Mouse (Mus musculus) gastrocnemius, postnatal 4 days (tissue): ENCODE results near the gene Tgfa. TPM values are rescaled to one million over a fixed set of nuclear protein-coding genes. Genes with fewer than 3 reads are reported as not detected.

ENCODE experiments used
- DNase-seq, 2 experiments: peaks; one replicate each; pipeline ENCODE4 v3.0.0; 2021 to 2022; ENCODE audit warnings: low spot score in 2 of 2, mixed read lengths in 2 of 2
- total RNA-seq, 2 experiments: library from RNA; stranded (reverse); gene quantifications; 2 replicates each; pipeline ENCODE4 v1.2.3; 2021

The Tgfa gene
- total RNA-seq, 2 experiments from 2014 or later, result 0.29 TPM

- DNase-seq, result no peak
Observed at GRCm38 (mm10) chr6:86222381-86222780, 27.4 kb downstream of the Tgfa start.

DNA sequence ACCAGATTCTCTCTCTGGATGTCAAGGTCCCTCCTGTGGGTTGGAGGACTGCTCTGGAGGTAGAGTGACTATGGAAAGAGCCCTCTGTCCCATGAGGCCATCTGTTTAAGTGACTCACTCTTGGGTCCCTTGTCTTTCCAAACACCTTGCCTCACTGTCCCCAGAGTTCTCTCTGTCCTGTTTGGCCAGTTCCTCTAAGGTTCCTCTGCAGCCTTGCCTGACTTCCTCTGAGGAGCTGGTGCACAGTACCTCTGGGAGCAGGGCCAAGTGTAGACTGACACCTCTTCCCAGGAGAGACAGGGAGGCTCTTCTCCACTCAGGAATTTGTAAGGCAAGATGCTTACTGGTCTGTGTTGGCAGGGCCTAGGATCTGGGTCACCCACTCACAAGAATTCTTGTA lies 30.6 kb downstream of the Tgfa start:
- no peak for DNase-seq

- no peak for DNase-seq
Observed at GRCm38 (mm10) chr6:86232367-86232766, 37.3 kb downstream of the Tgfa start.

- no peak for DNase-seq
Observed at GRCm38 (mm10) chr6:86233512-86234430, 38.7 kb downstream of the Tgfa start.

- no peak for DNase-seq
Observed at GRCm38 (mm10) chr6:86244866-86245265, 49.8 kb downstream of the Tgfa start.

- DNase-seq, result no peak
Observed at GRCm38 (mm10) chr6:86245965-86246364, 50.9 kb downstream of the Tgfa start.

- no peak for DNase-seq
Observed at GRCm38 (mm10) chr6:86248562-86248961, 53.5 kb downstream of the Tgfa start.

GRCm38 (mm10) chr6:86249042-86249441 lies 54.0 kb downstream of the Tgfa start:
- no peak for DNase-seq

DNA sequence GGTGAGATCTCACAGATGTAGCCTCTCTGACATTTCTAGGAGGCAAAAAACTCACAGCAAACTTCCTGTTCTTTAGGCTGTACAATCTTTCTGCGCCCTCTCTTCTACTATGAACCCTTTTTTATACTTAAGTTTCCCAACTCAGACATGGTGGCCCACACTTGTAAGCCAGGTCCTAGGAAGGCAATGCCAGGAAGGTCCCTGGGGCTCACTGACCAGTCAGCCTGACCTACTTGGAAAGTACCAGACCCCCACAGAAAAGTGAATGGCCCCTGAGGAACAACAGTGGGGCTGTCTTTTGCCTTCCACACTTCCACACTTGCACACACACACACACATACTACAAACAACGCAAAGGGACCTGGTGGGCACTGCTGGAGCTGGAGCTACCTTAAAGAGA lies 55.2 kb downstream of the Tgfa start:
- no peak for DNase-seq

GRCm38 (mm10) chr6:86250830-86251229 lies 55.8 kb downstream of the Tgfa start:
- DNase-seq, result no peak

DNA sequence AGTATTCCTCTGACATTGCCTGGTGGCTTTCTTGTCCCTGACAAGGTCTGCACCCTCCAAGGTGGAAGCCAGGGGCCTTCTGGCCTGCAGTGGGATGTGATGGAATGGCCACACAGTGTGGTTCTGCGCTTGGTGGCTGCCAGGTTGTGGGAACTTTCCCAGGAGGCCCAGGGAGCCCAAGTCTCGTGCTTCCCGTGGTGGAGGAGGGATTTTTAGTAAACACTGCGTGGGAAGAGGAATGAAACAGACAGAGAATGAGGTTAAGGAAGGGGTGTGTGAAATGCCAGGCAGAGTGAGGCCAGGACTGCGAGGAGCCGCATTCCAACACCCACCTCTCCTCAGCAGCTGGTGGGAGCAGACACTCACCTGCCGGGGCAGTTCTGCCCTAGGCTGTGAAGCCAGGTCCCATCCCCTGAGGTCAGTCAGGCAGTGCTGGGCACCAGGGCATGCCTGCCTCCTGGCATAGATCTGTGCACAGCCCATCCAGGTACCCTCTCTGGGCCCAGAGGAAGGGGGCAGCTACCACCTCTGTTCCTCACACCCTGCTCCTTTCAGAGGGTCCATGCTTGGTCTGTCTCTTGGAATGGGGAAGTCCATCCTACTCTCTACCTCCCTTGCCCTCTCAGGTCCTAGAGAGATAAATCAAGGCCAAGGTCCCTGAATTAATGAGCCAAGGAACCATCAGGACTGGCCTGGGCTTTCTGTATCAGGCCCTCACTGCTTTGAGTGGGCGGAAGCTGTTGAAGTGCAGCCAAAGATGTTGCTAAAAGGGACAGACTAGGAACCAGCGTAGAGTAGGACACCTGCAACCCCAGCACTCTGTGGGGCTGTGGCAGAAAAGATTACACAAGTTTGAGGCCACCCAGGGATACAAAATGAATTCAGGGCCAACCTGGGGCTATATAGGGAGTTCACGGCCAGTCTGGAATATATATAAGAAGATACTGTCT lies 57.4 kb downstream of the Tgfa start:
- DNase-seq, result no peak

- DNase-seq, result no peak
Observed at GRCm38 (mm10) chr6:86255899-86256298, 60.9 kb downstream of the Tgfa start.

GRCm38 (mm10) chr6:86259242-86259641 lies 64.2 kb downstream of the Tgfa start:
- DNase-seq, result no peak

- DNase-seq, result no peak
Observed at GRCm38 (mm10) chr6:86260322-86261050, 65.5 kb downstream of the Tgfa start.

- DNase-seq, result no peak
Observed at GRCm38 (mm10) chr6:86266786-86267185, 71.8 kb downstream of the Tgfa start.

DNA sequence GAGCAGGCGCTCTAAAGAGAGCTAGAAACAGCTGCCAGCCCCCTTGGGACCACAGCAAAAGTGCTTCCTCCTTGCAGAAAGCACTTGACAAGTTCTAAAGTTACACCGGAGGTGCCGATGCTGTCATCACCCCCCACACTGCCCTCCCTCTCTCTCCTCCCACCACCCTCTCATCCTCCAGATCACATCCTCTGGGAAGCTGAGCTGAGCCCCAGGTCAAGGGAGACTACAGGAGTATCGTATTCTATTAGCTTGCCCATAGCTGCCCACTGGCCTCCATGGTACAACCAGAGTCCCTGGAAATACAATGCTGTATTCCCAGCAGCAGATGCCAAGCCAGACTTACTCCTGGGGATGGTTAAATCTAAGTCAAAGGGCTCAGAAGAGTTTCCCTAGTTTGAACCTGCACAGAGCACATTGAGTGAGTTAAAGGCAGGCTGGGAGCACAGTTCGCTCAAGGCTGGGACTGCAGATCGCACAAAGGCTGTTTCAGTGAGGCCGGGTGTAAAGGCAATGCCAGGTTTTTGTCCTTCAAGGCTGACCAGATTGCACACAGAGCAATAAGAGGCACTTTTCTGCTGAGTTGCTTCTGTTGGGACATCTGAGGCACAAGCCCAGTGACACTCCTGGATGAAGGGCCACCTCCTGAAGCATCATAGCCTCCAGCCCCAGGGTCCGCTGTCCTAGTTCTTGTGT lies 75.5 kb downstream of the Tgfa start:
- DNase-seq, result no peak

DNA sequence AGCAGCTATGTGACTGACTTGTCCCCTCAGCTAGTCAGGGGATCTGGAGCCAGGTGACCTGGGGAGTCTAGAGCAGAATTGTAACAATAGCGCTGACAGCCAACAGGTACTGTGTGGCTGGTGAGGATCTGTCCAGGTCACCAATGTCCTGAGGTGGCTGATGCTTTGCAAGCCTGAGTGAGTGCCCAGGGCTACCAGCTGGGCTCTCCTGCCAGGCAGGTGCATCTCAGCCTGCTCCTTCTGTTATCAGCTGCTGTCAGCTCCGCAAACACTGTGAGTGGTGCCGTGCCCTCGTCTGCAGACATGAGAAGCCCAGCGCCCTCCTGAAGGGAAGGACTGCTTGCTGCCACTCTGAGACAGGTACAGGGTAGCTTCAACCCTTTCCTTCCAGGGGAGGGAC lies 76.1 kb downstream of the Tgfa start:
- no peak for DNase-seq

DNA sequence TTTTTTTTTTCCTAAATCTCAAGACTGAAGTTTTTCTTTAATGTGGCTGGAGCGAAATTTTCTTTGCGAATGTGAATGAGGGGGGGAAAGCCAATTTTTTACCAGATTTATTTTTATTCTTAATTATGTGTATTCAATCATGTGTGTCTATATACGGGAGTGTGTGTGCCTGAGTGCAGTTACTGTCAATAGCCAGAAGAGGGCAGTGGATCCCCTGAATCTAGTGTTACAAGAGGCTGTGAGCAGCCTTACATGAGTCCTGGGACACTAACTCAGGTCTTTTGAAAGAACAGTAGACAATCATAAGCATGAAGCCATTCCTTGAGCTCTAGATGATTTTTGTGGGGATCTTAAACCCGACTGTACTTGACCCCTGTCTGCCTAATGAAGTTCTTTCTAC lies 80.7 kb downstream of the Tgfa start:
- DNase-seq, result no peak

DNA sequence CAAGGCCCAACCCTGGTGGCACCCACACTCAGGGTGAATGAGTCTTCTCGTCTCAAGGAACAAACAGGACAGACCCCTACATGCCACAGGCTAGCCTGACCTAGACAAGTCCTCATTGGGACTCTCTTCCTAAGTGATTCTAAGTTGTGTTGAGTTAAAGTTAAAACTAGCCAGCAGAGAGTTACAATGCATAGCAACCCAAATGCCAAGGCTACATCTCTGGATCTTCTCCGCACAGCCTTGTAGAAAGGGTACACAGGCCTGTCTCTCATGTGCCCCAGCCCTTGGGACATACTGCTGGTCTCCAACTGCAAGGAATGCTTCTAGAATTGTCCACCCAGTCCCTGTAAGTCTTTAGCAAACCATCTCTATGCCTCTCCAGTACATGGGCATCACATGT lies 81.8 kb downstream of the Tgfa start:
- no peak for DNase-seq

DNA sequence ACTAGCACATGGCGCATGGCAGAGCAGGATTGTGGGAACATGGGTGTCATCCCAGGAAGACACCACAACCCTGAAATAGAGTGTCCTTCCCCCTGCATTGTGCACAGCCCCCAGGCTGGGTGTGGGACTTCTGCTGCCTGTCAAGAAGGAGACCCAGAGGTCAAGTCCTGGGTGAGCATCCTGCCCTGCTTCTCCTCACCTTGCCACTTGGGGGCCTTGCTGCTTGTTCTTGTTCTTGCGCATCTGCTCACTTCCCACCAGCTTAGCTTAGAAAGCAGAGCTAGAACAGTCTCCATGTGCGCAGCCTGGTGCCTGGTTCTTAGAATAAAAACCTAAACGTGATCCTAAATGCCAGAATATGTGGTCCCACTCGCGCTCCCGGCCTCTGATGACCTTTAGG lies 82.6 kb downstream of the Tgfa start:
- no peak for DNase-seq
